Mouse (Mus musculus) stomach, postnatal 0 days (tissue): ENCODE results near the gene Galntl6.

Source experiments
- CTCF ChIP-seq: IDR thresholded peaks from 2 replicates; pipeline ENCODE4 v1.5.1; 2016; ENCODE audit warnings: antibody characterized with exemption, low read depth, mild to moderate bottlenecking, moderate library complexity
- EP300 ChIP-seq: optimal IDR thresholded peaks from 2 replicates; pipeline ENCODE3; 2016; ENCODE audit warnings: antibody characterized with exemption

DNA sequence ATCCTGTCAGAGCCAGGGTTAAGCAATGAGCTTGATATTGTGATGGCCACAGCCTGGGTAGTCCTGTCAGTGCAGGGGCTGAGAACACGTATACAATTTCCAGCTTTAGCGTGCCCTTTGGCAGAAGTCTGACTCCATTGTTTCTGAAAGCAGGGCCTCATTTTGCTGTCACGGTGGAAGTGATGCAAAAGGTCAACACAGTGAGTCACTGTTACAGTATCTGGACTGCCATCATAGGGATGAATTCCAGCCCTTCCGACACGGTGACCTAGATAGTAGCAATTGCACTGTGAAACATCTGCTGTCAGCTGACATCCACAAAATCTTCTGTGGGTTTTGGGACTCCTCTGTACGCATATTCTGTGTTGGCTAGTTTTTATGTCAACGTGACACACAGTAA lies 956.9 kb downstream of the Galntl6 start:
- TF ChIP-seq EP300 (no peak), CTCF (no peak)
